Mouse (Mus musculus): Measurements from ENCODE around the gene Spred2. TPM values are rescaled to one million over a fixed set of nuclear protein-coding genes. Genes with fewer than 3 reads are reported as not detected.

Gene Spred2
- polyA plus RNA-seq, 1 experiment from 2014 or later, result 5.0 TPM

GRCm38 (mm10) chr11:19922208-19922607, 2.0 kb upstream of the Spred2 start:
- ATAC-seq (ENCODE audit: insufficient read depth, low FRiP score), result no peak
- WGBS, result 91% methylated on average over 4 of the region's 4 CpGs
- Histone ChIP-seq H3K9me3 (replicated peaks; ENCODE audit: control insufficient read depth, low read length) (no peaks in the 10 kb centered on the region), H3K36me3 (ENCODE audit: control insufficient read depth, insufficient read depth, low read length) (no peaks in the 10 kb centered on the region), H3K27ac (ENCODE audit: low read length) (no peak overlapping the region), H3K4me3 (replicated peaks; ENCODE audit: low read length) (no peak overlapping the region), H3K9ac (ENCODE audit: low read length) (no peak overlapping the region), H3K4me1 (ENCODE audit: control insufficient read depth, insufficient read depth, low read length) (peaks cover 19% of the 10 kb centered on the region), H3K4me2 (ENCODE audit: low read depth, low read length) (no peak overlapping the region), H3K27me3 (ENCODE audit: control insufficient read depth, insufficient read depth, low read length) (no peaks in the 10 kb centered on the region)

- under 1% methylated on average over 29 of the region's 29 CpGs for WGBS
- H3K27ac ChIP-seq (ENCODE audit: low read length), result peak overlapping the region; percentile 97
- H3K9me3 ChIP-seq (replicated peaks; ENCODE audit: control insufficient read depth, low read length), result no peaks in the 10 kb centered on the region
- H3K4me1 ChIP-seq (ENCODE audit: control insufficient read depth, insufficient read depth, low read length), result peaks cover 23% of the 10 kb centered on the region
- no peaks in the 10 kb centered on the region for H3K27me3 ChIP-seq (ENCODE audit: control insufficient read depth, insufficient read depth, low read length)
- peak overlapping the region; percentile 99 for H3K4me3 ChIP-seq (replicated peaks; ENCODE audit: low read length)
- H3K36me3 ChIP-seq (ENCODE audit: control insufficient read depth, insufficient read depth, low read length), result no peaks in the 10 kb centered on the region
- H3K4me2 ChIP-seq (ENCODE audit: low read depth, low read length), result peak overlapping the region; percentile 79
- peak overlapping the region; percentile 97 for H3K9ac ChIP-seq (ENCODE audit: low read length)
- peak; percentile 1; the same call in 1 of the 2 replicates for ATAC-seq (ENCODE audit: insufficient read depth, low FRiP score)
These were observed 578 bp downstream of the Spred2 start for GRCm38 (mm10) chr11:19924757-19925148.

GRCm38 (mm10) chr11:19925149-19925975, 1.2 kb downstream of the Spred2 start:
- no peaks in the 10 kb centered on the region for H3K36me3 ChIP-seq (ENCODE audit: control insufficient read depth, insufficient read depth, low read length)
- peak overlapping the region; percentile 97 for H3K9ac ChIP-seq (ENCODE audit: low read length)
- H3K27ac ChIP-seq (ENCODE audit: low read length), result peak overlapping the region; percentile 97
- H3K27me3 ChIP-seq (ENCODE audit: control insufficient read depth, insufficient read depth, low read length), result no peaks in the 10 kb centered on the region
- peak overlapping the region; percentile 99 for H3K4me3 ChIP-seq (replicated peaks; ENCODE audit: low read length)
- peak; percentile 52 for ATAC-seq (ENCODE audit: insufficient read depth, low FRiP score)
- peaks cover 28% of the 10 kb centered on the region for H3K4me1 ChIP-seq (ENCODE audit: control insufficient read depth, insufficient read depth, low read length)
- WGBS, result under 1% methylated on average over 75 of the region's 75 CpGs
- H3K4me2 ChIP-seq (ENCODE audit: low read depth, low read length), result peak overlapping the region; percentile 79
- no peaks in the 10 kb centered on the region for H3K9me3 ChIP-seq (replicated peaks; ENCODE audit: control insufficient read depth, low read length)

GRCm38 (mm10) chr11:19925976-19926842, 2.0 kb downstream of the Spred2 start:
- Histone ChIP-seq H3K4me1 (ENCODE audit: control insufficient read depth, insufficient read depth, low read length) (peaks cover 28% of the 10 kb centered on the region), H3K9ac (ENCODE audit: low read length) (peak overlapping the region; percentile 97), H3K36me3 (ENCODE audit: control insufficient read depth, insufficient read depth, low read length) (no peaks in the 10 kb centered on the region), H3K27me3 (ENCODE audit: control insufficient read depth, insufficient read depth, low read length) (no peaks in the 10 kb centered on the region), H3K4me2 (ENCODE audit: low read depth, low read length) (peak overlapping the region; percentile 79), H3K27ac (ENCODE audit: low read length) (peak overlapping the region; percentile 97), H3K4me3 (replicated peaks; ENCODE audit: low read length) (peak overlapping the region; percentile 99), H3K9me3 (replicated peaks; ENCODE audit: control insufficient read depth, low read length) (no peaks in the 10 kb centered on the region)
- 3% methylated on average over 15 of the region's 15 CpGs for WGBS
- ATAC-seq (ENCODE audit: insufficient read depth, low FRiP score), result no peak

GRCm38 (mm10) chr11:19926843-19927120, 2.6 kb downstream of the Spred2 start:
- Histone ChIP-seq H3K4me3 (replicated peaks; ENCODE audit: low read length) (peak overlapping the region; percentile 99; the same call in 1 of the 2 replicates), H3K9me3 (replicated peaks; ENCODE audit: control insufficient read depth, low read length) (no peaks in the 10 kb centered on the region)
- no peak for ATAC-seq (ENCODE audit: insufficient read depth, low FRiP score)

GRCm38 (mm10) chr11:19928633-19929032, 4.5 kb downstream of the Spred2 start:
- Histone ChIP-seq H3K4me3 (replicated peaks; ENCODE audit: low read length) (no peak overlapping the region), H3K27ac (ENCODE audit: low read length) (no peak overlapping the region), H3K27me3 (ENCODE audit: control insufficient read depth, insufficient read depth, low read length) (no peaks in the 10 kb centered on the region), H3K9me3 (replicated peaks; ENCODE audit: control insufficient read depth, low read length) (no peaks in the 10 kb centered on the region), H3K9ac (ENCODE audit: low read length) (no peak overlapping the region), H3K36me3 (ENCODE audit: control insufficient read depth, insufficient read depth, low read length) (no peaks in the 10 kb centered on the region), H3K4me1 (ENCODE audit: control insufficient read depth, insufficient read depth, low read length) (peaks cover 27% of the 10 kb centered on the region), H3K4me2 (ENCODE audit: low read depth, low read length) (no peak overlapping the region)
- no peak for ATAC-seq (ENCODE audit: insufficient read depth, low FRiP score)
- WGBS, result 91% methylated on average over 4 of the region's 4 CpGs

More at GRCm38 (mm10) chr11:19926843-19927120, 2.6 kb downstream of the Spred2 start:
- H3K4me1 ChIP-seq (ENCODE audit: control insufficient read depth, insufficient read depth, low read length), result peaks cover 28% of the 10 kb centered on the region
- H3K9ac ChIP-seq (ENCODE audit: low read length), result no peak overlapping the region
- H3K4me2 ChIP-seq (ENCODE audit: low read depth, low read length), result peak overlapping the region; percentile 79; the same call in 1 of the 2 replicates
- no peaks in the 10 kb centered on the region for H3K36me3 ChIP-seq (ENCODE audit: control insufficient read depth, insufficient read depth, low read length)
- no peaks in the 10 kb centered on the region for H3K27me3 ChIP-seq (ENCODE audit: control insufficient read depth, insufficient read depth, low read length)
- WGBS, result 58% methylated on average over 2 of the region's 2 CpGs
- peak overlapping the region; percentile 21; the same call in 1 of the 2 replicates for H3K27ac ChIP-seq (ENCODE audit: low read length)

- H3K4me3 ChIP-seq (replicated peaks; ENCODE audit: low read length), result no peak overlapping the region
- H3K36me3 ChIP-seq (ENCODE audit: control insufficient read depth, insufficient read depth, low read length), result no peaks in the 10 kb centered on the region
- peaks cover 26% of the 10 kb centered on the region for H3K4me1 ChIP-seq (ENCODE audit: control insufficient read depth, insufficient read depth, low read length)
- no peak overlapping the region for H3K4me2 ChIP-seq (ENCODE audit: low read depth, low read length)
- H3K27ac ChIP-seq (ENCODE audit: low read length), result 0 out of 2 replicates have a peak overlapping the region, but pooled peaks have one; percentile 5
- no peaks in the 10 kb centered on the region for H3K9me3 ChIP-seq (replicated peaks; ENCODE audit: control insufficient read depth, low read length)
- H3K9ac ChIP-seq (ENCODE audit: low read length), result no peak overlapping the region
- ATAC-seq (ENCODE audit: insufficient read depth, low FRiP score), result no peak
- WGBS, result 54% methylated on average over 11 of the region's 11 CpGs
- no peaks in the 10 kb centered on the region for H3K27me3 ChIP-seq (ENCODE audit: control insufficient read depth, insufficient read depth, low read length)
These were observed 5.1 kb downstream of the Spred2 start for GRCm38 (mm10) chr11:19929087-19929865.

GRCm38 (mm10) chr11:19931569-19932230, 7.5 kb downstream of the Spred2 start:
- H3K9ac ChIP-seq (ENCODE audit: low read length), result no peak overlapping the region
- no peak overlapping the region for H3K4me3 ChIP-seq (replicated peaks; ENCODE audit: low read length)
- H3K4me2 ChIP-seq (ENCODE audit: low read depth, low read length), result no peak overlapping the region
- ATAC-seq (ENCODE audit: insufficient read depth, low FRiP score), result no peak
- no peaks in the 10 kb centered on the region for H3K9me3 ChIP-seq (replicated peaks; ENCODE audit: control insufficient read depth, low read length)
- no peaks in the 10 kb centered on the region for H3K27me3 ChIP-seq (ENCODE audit: control insufficient read depth, insufficient read depth, low read length)
- 90% methylated on average over 9 of the region's 9 CpGs for WGBS
- H3K36me3 ChIP-seq (ENCODE audit: control insufficient read depth, insufficient read depth, low read length), result no peaks in the 10 kb centered on the region
- no peak overlapping the region for H3K27ac ChIP-seq (ENCODE audit: low read length)
- peaks cover 23% of the 10 kb centered on the region for H3K4me1 ChIP-seq (ENCODE audit: control insufficient read depth, insufficient read depth, low read length)

Data from stomach, embryonic 16.5 days (tissue).